Mouse (Mus musculus): ENCODE measurements around the gene Lrrc7.

Lrrc7 gene

DNA sequence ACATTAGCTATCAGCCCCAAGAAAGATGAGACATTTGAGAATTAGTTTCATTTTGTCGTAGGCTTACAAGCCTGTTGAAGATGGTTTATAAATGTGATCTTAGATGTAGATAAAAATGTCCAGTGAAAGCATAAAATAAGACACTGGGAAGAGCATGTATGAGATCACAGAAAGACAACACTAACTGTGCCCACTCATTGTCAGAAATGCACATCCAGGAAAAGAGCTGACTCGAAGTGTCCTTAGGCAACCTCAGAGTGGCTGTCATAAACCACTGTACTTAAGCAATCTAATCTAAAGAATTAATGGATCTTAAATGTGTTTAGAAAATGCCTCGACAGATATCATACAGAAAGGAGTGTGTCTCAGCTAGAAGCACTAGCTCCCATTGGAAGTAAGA, 196.2 kb downstream of the Lrrc7 start:
- DNase-seq (ENCODE audit: extremely low spot score): no peak

DNA sequence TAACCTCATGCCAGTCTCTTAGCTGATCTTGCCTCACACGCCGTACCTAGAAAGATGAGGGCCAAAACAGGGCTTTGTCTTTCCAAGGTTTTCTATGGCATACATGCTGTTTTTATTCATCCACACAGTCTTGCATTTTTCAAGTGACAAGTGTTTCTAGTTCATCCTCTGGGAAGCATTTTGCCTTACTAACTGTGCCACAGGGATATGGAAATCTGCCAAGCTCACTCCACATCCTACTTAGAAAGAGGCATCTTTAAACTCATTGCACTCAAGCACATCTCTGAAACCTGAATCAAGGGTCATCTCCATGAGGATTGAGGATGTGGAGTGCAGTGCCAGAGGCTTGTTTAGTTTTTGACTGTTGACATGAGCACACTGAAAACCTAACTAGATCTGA, 199.9 kb downstream of the Lrrc7 start:
- DNase-seq (ENCODE audit: extremely low spot score): no peak

DNA sequence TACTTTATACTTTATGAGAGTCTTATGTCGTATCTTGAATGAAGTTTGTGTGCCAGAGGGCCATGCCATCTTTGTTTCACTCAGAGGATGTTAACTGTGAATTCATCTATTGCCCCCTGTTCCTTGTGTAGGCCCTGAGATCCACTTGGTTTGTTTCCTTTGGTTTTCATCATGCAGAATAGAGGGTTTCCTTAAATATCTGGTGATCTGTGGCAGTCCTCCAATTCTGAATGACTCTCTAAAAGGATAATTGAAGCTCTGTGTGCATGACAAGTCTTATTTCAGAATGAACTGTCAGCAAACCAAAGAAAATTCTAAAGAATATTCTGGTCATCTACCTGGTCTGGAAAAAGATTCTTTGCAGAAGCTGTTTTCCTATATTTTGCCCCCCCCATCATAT, 205.3 kb downstream of the Lrrc7 start:
- DNase-seq (ENCODE audit: extremely low spot score): no peak

DNA sequence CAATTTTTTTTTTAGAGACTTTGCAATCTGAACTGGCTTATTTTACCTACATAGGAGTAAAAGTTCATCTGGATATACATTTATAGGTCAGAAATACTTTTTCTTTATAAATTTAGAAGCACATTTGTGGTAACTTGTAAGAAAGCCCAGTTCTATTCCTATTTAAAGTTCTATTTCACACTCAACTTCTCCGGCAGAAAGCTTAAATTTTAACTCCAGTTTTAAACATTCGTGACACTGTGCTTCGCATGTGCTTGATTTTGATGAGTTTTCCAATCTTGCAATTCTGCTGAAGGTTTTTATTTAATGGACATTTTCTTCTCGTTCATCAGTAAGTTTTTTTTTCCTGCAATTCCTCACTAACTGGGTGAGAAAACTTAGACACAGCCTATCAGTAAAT, 205.8 kb downstream of the Lrrc7 start:
- DNase-seq (ENCODE audit: extremely low spot score): no peak

DNA sequence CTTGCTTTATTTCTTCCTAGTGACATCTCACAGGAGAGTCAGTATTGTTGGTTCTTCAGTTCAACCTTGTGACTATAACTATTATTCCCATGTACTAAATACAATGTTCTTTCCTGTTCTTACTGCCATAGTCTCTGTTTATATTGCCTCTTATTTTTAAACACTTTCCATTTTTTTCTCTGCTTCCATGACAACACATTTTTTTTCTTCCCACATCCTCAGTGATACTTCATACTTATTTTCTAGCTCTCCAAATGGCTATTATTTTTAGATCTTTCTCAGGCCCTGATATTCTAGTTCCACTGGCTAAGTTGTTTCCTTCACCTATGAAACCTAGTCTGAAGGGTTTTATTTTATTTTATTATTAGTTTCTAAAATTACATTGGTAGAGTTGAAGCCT, 221.2 kb downstream of the Lrrc7 start:
- no peak for DNase-seq (ENCODE audit: extremely low spot score)

DNA sequence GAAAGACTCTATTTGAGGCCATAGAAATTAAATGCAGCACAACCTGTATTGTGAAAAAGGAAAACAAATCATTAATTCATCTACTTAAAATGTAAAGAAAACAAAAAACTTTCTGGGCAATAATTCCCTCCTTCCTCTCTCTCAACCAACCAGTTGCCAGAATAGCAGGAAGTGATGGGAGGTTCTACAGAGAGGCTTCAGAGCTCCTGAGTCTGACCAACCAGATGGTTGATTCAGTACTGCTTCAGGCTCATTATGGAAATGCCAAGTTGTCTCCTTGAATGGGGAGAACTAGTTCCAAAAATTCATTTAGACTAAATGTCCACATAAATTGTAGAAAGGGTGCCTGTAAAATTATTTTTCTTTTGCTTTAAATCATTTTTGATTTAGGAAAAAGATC, 231.9 kb downstream of the Lrrc7 start:
- no peak for DNase-seq (ENCODE audit: extremely low spot score)

DNA sequence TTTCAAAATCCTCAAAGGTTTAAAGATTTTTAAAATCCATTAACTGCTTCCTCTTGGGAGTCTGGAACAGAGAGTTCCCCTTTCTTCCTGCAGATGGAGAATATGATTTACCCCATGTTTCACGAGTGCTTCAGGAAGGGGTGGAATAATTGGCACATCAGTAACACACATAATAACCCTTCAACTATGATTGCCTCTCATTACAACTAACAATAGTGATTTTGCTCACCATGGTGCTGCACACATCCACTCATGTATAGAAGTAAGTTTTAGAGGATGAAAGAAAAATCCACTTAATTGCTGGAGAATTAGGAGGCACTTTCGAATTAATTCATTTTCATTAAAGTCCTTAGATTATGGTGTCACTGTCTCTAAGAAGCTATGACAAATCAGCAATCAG, 251.6 kb downstream of the Lrrc7 start:
- DNase-seq (ENCODE audit: extremely low spot score): no peak

DNA sequence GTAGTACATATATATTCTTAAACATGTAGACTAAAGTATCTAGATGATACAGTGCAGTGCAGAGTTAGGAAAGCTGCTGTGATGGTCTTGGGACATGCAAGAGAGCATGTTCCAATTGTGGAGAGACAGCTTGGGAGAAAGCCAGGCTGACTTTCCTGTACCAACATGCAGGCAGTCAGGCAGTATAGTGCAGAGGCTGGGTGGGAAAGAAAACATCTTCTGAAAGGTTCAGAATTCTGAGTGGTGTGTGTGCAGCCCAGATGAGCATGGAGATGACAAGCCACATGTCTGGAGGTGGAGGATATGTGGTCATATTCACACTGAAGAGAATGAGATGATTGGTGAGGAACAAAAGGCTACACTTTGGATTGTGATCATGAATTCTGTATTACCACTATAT, 254.6 kb downstream of the Lrrc7 start:
- no peak for DNase-seq (ENCODE audit: extremely low spot score)

DNA sequence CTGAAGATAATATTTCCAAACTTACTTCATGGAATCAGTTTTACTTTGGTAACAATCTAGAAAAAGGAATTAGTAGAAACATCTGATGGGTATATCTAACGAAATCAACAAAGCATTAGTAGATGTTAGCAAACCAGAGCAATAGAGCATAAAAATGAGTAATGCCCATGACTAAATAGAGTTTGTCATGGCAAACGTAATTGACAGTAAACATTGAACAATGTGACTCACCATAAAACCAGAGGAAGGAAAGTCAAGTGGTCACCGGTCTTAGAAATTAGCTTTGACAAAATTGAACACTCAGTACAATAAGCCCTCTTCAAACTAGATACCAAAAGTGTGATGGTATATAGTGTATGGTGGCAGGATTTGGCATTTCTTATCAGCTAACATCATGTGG, 263.3 kb downstream of the Lrrc7 start:
- DNase-seq (ENCODE audit: extremely low spot score): no peak

DNA sequence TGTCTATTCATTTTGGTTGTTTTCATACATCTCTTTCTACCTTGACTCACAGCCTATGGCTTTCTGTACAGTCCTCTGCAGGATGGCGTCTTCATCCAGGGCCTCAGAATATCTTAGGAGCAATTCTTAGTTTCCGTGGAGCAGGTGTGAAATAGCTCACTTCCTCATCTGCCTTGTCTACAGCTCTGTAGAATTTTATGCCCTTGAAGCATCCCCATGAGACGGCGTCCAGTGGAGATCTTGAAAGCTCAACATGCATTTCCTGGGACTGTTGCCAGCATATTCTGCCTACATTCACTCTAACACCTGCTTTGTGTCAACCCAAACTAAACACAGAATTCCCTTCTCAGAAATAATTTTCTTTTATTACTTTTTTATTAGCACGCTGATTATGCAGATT, 267.0 kb downstream of the Lrrc7 start:
- DNase-seq (ENCODE audit: extremely low spot score): no peak

DNA sequence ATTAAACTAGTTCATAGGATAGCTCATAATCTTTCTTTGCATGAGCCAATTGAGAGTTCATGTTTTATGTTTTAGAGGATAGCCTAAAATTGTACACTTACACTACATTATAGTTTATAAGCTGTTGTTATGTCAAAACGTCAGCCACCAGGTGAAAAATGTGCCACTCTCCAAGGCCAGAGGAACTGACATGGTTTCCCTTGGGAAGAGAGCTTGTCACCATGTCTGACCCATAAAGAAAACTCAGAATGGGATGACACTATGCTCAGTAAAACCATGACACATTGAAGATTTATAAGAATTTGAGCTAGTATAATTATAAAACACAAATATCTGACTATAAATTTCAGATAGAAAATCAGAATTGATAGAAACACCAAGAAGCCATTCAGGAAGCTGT, 277.6 kb downstream of the Lrrc7 start:
- DNase-seq (ENCODE audit: extremely low spot score): no peak

DNA sequence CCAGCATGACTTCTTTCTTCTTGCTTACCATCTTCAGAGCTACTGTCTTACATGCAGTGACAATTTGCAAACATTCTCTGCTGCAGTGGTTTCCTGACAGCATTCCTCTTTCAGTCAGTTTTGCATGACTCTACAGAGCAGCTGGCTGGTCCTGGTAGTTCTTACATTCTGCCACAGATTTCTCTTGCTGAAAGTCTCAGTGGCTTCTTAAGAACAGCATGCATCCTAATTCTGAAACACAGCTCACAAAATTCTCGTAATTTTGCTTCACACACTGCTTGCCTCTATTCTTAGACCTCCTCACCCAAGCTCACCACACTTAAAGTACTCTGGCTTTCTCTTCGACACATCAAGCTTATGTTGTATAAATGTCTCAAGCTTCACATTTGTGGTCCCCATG, 283.4 kb downstream of the Lrrc7 start:
- no peak for DNase-seq (ENCODE audit: extremely low spot score)

DNA sequence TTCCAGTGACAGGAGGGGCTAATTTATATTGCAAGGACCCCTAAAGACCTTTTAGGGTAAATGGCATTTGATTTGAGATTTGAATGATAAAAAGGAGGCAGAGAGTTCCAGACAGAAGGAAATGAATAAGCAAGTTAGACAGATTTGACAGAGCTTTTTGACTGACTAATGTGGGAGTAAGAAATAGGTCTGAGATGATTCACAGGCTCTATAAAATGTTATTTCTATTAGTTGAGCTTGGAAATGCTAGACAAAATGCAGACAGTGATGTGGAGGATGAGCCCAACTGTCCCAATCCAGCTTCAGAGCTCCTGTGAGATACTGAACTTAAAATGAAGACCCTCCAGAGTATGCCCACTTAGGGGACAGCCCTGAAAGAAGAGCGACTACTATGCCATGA, 289.3 kb downstream of the Lrrc7 start:
- no peak for DNase-seq (ENCODE audit: extremely low spot score)

DNA sequence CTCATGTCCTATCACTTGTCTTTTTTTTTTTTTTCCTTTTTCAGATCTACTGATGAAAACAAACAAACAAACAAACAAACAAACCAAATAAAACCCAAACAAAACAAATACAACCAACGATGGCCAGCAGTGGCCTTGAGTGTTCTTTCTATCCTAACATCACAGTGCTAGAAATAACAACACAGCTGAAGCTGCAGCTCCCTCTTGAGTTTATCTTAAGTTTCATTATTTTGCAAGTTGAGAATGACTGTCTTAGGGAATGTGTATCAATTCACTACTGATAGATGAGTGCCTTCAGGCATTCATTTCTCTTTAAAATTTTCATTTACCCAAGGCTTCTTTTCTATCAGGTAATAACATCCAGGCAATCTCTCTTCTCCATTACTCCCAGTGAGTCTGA, 291.1 kb downstream of the Lrrc7 start:
- no peak for DNase-seq (ENCODE audit: extremely low spot score)

DNA sequence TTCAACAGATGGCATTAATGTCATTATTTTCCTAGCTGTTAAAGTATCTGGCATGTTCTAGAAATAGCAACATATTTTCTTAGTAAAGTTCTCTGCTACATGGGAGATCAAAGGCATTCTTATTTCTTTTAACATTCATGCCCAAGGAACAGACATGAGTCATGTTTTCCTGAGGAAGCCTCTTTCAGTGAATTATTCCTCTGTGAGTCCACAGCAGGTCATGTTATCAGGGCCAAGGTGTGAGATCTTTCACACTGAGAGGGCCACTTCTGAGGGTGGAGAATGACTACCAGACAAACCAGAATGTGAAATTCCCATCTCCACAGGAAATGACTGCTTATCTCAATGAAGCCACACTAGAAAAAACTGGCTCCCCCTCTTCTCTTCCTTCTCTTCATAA, 309.4 kb downstream of the Lrrc7 start:
- DNase-seq (ENCODE audit: extremely low spot score): no peak

DNA sequence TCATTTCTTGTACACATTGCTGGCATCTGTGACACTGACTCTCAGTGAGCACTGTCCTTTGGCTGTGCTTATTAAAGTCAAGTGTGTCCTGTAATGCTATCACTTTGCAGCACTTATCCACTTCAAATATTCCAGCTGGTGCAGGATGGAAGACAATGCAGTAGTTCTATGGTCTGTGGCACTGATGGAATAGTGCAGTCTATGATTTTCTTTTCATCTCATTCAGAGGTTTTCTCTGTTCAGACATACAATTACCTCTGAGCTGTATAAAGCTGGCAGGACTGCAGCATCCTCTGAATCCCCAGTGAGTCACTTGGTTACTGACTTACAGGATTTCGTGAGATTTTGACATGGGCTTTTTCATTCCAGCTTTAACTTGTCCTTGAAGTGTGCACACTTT, 314.3 kb downstream of the Lrrc7 start:
- DNase-seq (ENCODE audit: extremely low spot score): no peak

DNA sequence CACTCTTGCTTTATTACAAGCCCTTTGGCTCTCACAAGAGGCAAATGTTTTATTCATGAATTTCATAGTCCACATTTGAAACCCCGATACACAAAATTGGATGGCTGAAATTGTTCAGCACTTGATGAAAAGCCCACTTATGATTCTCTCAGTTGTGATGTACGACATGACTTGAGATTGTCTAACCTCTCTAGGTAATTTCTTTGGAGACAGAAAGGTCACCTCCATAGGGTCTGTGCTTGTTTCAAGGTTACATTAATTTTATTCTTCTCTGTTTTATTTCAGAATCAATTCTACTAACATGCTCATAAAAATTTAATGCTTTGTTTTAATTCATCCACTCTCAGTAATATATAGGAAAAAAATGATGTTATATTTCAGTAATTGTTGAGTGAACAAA, 351.4 kb downstream of the Lrrc7 start:
- DNase-seq (ENCODE audit: extremely low spot score): no peak

DNA sequence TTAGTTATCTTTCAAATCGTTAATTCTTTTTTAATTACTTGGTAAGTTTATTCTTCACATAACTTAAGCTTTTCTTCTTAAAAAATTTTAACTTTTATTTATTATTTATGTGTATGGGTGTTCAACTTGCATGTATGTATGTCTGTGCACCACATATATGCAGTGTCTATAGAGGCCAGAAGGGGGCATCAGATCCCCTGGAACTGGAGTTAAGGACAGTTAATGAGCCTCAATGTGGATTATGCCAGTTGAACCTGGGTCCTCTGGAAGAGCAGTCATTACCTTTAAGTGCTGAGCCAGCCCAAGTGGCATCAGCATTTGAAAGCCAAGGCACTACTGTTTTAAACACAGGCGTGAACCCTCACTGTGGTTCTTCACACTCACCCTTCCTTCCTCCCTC, 352.0 kb downstream of the Lrrc7 start:
- peak; percentile 29 for DNase-seq (ENCODE audit: extremely low spot score)

DNA sequence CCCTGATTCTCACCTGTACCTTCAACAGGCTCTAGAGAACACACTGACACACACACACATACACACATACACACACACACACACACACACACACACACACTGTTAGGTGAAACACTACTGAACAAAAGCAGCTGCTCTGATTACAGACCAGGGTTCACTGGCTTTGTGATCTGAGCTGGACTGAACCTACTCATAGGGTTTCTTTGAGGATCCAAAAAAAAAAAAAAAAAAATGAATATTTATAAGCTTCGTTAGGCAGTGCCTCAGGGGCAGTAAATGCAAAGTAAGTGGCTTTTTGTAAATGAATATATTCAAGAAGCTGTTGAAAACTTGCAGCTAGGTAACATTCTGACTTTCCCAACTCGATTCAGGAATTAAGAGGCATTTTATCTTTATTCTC, 354.2 kb downstream of the Lrrc7 start:
- no peak for DNase-seq (ENCODE audit: extremely low spot score)

DNA sequence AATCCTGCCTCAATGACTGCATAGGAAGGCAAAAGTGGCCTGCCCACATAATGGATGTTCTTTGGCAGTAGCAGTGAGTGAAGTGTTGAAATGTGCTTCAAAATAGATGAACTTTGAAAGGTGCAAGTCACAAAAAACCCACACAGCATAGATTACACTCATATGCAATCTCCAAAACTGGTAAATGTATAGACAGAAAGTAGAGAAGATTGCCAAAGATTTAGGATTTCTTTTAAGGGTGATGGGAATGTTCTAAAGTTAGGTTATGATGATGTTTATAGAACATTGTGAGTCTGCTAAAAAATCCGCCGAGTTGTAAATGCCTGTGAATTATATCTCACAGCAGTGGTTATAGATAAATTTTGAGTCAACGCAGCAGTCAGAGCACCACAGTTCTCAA, 359.2 kb downstream of the Lrrc7 start:
- DNase-seq (ENCODE audit: extremely low spot score): no peak

DNA sequence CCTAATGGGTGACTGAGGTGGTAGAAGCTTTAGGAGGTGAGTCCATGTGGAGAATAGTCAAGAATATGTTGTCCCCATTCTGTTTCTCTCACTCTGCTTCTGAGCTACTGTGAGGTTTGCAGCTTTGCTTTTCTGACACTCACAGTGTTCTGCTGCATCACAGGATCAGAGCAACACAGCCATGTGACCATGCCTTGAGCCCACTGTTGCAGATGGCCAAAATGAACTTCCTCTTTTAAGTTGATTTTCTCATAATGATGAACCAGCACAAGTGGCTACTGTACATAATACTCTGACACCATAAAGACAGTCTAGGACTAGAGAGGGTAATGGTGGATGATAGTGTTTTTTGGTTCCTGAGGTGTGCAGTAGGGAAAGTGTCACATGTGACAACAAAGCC, 366.6 kb downstream of the Lrrc7 start:
- DNase-seq (ENCODE audit: extremely low spot score): no peak

DNA sequence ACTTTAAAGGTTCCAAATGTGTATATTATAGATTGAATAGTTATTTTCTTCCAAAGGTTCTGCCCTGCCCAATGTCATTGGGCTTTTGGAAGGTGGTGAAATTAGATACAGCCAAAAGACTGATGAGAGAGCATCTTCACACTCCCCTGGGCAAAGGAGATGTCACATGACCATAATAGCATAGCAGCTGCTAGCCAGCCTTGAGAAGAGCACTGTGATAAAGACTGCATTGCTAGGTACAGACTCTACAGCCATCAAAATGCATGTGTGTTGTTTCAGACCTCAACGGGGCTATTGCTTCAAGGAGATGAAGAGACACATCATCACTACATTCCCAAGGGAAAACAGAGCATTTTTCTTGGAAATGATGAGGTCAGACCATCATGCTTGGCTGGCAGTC, 368.8 kb downstream of the Lrrc7 start:
- DNase-seq (ENCODE audit: extremely low spot score): no peak

DNA sequence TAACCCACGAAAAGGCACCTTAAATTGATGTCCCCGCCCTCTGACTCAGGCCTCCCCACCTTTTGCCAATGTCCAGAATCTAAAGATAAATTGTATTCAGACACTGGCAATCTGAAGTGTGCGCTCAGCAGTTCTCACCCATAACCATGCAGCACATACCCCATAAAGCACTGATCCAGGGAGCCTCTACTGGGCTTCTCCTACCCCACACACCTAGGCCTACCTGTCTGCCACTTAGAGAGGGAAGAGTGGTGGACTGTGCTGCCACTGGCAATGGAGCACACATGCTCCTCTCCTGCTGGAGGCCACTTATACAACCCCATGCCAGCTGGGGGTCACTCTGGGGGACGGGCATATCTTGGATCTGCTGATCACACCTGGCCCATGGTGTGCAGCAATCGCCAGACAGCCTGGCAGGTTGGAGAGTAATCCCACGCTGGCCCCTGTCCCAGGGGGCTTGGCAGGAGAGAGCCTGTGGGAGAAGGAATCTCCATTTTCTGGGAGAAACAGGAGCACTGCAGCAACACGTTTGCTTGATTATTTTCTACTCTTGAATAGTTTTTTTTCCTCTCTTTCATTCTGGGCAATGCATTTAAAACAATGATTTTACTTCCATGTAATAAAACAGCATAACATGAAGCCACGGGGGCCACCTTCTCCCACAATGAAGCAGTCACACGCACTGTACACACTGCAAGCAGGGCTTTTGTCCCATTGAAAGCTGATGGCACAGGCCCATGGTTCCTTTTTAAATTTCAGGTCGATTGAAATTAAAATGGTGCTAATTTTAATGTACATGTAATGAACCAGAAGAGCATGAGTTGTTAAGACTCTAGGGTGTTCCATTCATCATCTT, 386.9 kb downstream of the Lrrc7 start:
- no peak for DNase-seq (ENCODE audit: extremely low spot score)

DNA sequence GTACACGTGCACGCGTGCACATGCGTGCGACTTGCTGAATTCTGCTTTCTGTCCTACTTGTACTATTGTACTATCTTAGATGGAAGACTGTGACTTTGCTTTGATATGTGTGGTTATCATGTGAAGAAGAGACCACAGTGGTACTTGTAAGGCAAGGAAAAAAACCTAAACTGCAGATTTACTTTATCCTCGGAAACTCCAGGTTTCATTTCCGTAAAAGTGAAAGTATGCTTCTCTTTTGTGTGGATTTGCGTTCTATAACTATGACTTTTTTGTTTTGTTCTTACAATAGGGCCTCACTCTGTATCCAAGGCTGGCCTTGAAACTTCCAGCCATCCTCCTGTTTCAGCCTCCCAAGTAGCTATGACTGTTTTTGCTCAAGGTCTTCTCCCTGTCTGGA, 392.8 kb downstream of the Lrrc7 start:
- DNase-seq (ENCODE audit: extremely low spot score): no peak
